ENCODE assay signal across 8 mouse cellular contexts in the genomic region with DNA sequence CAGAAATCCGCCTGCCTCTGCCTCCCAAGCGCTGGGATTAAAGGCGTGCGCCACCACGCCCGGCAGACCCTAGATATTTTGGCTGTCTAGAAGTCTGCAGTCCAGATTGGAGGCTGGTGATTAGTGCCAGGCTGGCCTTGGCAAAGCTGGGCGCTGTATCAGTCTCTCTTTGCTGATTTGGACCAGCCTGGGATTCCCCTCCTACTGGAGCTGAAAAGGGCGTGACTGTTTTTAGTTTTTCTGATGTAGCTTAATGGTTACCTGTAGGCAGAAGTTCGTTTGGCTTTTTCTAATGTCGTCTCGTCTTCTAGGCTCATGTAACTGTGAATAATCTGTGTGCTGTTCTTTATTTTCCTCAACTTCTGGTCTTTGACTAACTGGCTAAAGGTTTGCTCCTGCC. TPM values are rescaled to one million over a fixed set of nuclear protein-coding genes. Genes with fewer than 3 reads are reported as not detected.
DNase-seq lines count a peak whose midpoint lies in the region; ATAC-seq and TF ChIP-seq lines count a peak whose summit lies in the region.

No protein-coding gene starts in this region.

- no peak for DNase-seq in heart, postnatal 14 days
- DNase-seq in MEL (ENCODE audit: low read depth, low spot score): peak; percentile 60
- DNase-seq in frontal cortex, adult 2 months (ENCODE audit: extremely low spot score in 1 of 2, low spot score in 1 of 2): no peak
- no peak for DNase-seq in thymus, adult 18-20 months
- DNase-seq in spleen, postnatal 14 days (ENCODE audit: low spot score in 2 of 2): no peak

- peak overlapping the region; percentile 90; the same call in 1 of the 2 replicates for H3K9ac ChIP-seq in heart, embryonic 14.5 days (ENCODE audit: low read length)
- H3K9ac ChIP-seq in MEL (ENCODE audit: control insufficient read depth, low read depth, low read length, poor library complexity, severe bottlenecking): peak overlapping the region; percentile 87
- peak overlapping the region; percentile 88 for H3K9ac ChIP-seq in hindbrain, embryonic 12.5 days
- H3K9ac ChIP-seq in midbrain, embryonic 13.5 days (replicated peaks): peak overlapping the region; percentile 85

- H3K27ac ChIP-seq in heart, embryonic 14.5 days (replicated peaks in 1 of 2; ENCODE audit: control insufficient read depth in 1 of 2, insufficient read depth in 1 of 2, low read depth in 2 of 2, low read length in 2 of 2): peak overlapping the region in 1 of 2 experiments; percentile 85; a peak in 1 of 4 replicates
- no peak overlapping the region; the same call in 1 of the 2 replicates for H3K27ac ChIP-seq in MEL (ENCODE audit: control insufficient read depth, low read depth, low read length)
- H3K27ac ChIP-seq in hindbrain, embryonic 12.5 days: no peak overlapping the region
- H3K27ac ChIP-seq in midbrain, embryonic 13.5 days: no peak overlapping the region

- H3K4me1 ChIP-seq in heart, embryonic 14.5 days (ENCODE audit: control insufficient read depth in 2 of 2, insufficient read depth in 2 of 2, low read length in 2 of 2): peaks cover 8 to 15% of the 10 kb centered on the region in 2 experiments
- H3K4me1 ChIP-seq in MEL (ENCODE audit: control insufficient read depth in 1 of 2, insufficient read depth in 2 of 2, low read length in 2 of 2): peaks cover 18 to 52% of the 10 kb centered on the region in 2 experiments
- peaks cover 20% of the 10 kb centered on the region for H3K4me1 ChIP-seq in hindbrain, embryonic 12.5 days
- peaks cover 42% of the 10 kb centered on the region for H3K4me1 ChIP-seq in midbrain, embryonic 13.5 days (replicated peaks)

- no peak for TF ChIP-seq RAD21 in MEL (IDR thresholded peaks at IDR 0.05; ENCODE audit: low read depth, low read length)

- peaks cover 15% of the 10 kb centered on the region; the same call in 1 of the 2 replicates for H3K36me3 ChIP-seq in heart, embryonic 14.5 days (ENCODE audit: control insufficient read depth, insufficient read depth, low read length)
- peaks cover 26 to 48% of the 10 kb centered on the region in 2 experiments for H3K36me3 ChIP-seq in MEL (ENCODE audit: control insufficient read depth in 1 of 2, insufficient read depth in 2 of 2, low read length in 2 of 2)
- peaks cover 16% of the 10 kb centered on the region; the same call in 1 of the 2 replicates for H3K36me3 ChIP-seq in hindbrain, embryonic 12.5 days
- peaks cover 15% of the 10 kb centered on the region for H3K36me3 ChIP-seq in midbrain, embryonic 13.5 days

- peak overlapping the region; percentile 71 to 92 for H3K4me3 ChIP-seq in heart, embryonic 14.5 days (ENCODE audit: control insufficient read depth in 1 of 2, insufficient read depth in 1 of 2, low read depth in 1 of 2, low read length in 2 of 2)
- peak overlapping the region; percentile 65 to 83 for H3K4me3 ChIP-seq in MEL (ENCODE audit: control insufficient read depth in 1 of 2, insufficient read depth in 1 of 2, low read depth in 2 of 2, low read length in 2 of 2)
- H3K4me3 ChIP-seq in hindbrain, embryonic 12.5 days: peak overlapping the region; percentile 94
- H3K4me3 ChIP-seq in midbrain, embryonic 13.5 days (replicated peaks): peak overlapping the region; percentile 92

- ATAC-seq in heart, embryonic 14.5 days (ENCODE audit: insufficient number of reproducible peaks, insufficient read depth, low FRiP score, low read depth): no peak
- no peak for ATAC-seq in hindbrain, embryonic 12.5 days (ENCODE audit: low FRiP score)
- no peak for ATAC-seq in midbrain, embryonic 13.5 days

- peaks cover 57% of the 10 kb centered on the region for H3K79me2 ChIP-seq in MEL (ENCODE audit: control insufficient read depth, insufficient read depth, low read length, poor library complexity)

- WGBS in heart, embryonic 14.5 days: 57% methylated on average over 11 of the region's 11 CpGs
- 70% methylated on average over 11 of the region's 11 CpGs for WGBS in hindbrain, embryonic 12.5 days
- WGBS in midbrain, embryonic 13.5 days: 69% methylated on average over 11 of the region's 11 CpGs

- no peak for TF ChIP-seq POLR2A in MEL (IDR thresholded peaks at IDR 0.05; ENCODE audit: control insufficient read depth in 1 of 2, insufficient read depth in 1 of 2, low read depth in 1 of 2, low read length in 2 of 2, poor library complexity in 1 of 2)

- no peak for TF ChIP-seq CTCF in MEL (IDR thresholded peaks at IDR 0.05 in 2 of 3, conservative IDR thresholded peaks at IDR 0.05 in 1 of 3; ENCODE audit: control insufficient read depth in 1 of 3, insufficient read depth in 1 of 3, low read depth in 2 of 3, low read length in 3 of 3, poor library complexity in 1 of 3, severe bottlenecking in 1 of 3)

- no peak for TF ChIP-seq EP300 in MEL (IDR thresholded peaks at IDR 0.05; ENCODE audit: low read depth in 1 of 2, low read length in 2 of 2)

- H3K4me2 ChIP-seq in heart, embryonic 14.5 days (ENCODE audit: low read length): peak overlapping the region; percentile 79
- H3K4me2 ChIP-seq in hindbrain, embryonic 12.5 days (replicated peaks): peak overlapping the region; percentile 84
- H3K4me2 ChIP-seq in midbrain, embryonic 13.5 days (replicated peaks): peak overlapping the region; percentile 91

- intact Hi-C loops in heart, postnatal 14 days (cut with DNase I): no loop called here

- no peaks in the 10 kb centered on the region for H3K9me3 ChIP-seq in heart, embryonic 14.5 days (ENCODE audit: control insufficient read depth, low read length)
- H3K9me3 ChIP-seq in MEL (replicated peaks; ENCODE audit: insufficient read depth, low read length): no peaks in the 10 kb centered on the region
- H3K9me3 ChIP-seq in hindbrain, embryonic 12.5 days (replicated peaks): no peaks in the 10 kb centered on the region
- no peaks in the 10 kb centered on the region for H3K9me3 ChIP-seq in midbrain, embryonic 13.5 days

- H3K27me3 ChIP-seq in heart, embryonic 14.5 days (ENCODE audit: control insufficient read depth, insufficient read depth, low read length): no peaks in the 10 kb centered on the region
- H3K27me3 ChIP-seq in MEL (ENCODE audit: control insufficient read depth in 1 of 2, insufficient read depth in 2 of 2, low read length in 2 of 2): no peaks in the 10 kb centered on the region
- no peaks in the 10 kb centered on the region for H3K27me3 ChIP-seq in hindbrain, embryonic 12.5 days
- H3K27me3 ChIP-seq in midbrain, embryonic 13.5 days: no peaks in the 10 kb centered on the region

TF ChIP-seq in MEL, 35 proteins besides CTCF, POLR2A, EP300 and RAD21:
- no peak for TF ChIP-seq ZMIZ1 (IDR thresholded peaks at IDR 0.05; ENCODE audit: low read depth, low read length)

RNA-seq across cellular contexts. Expression of gene Ilf3, which starts 1.4 kb away (rescaled TPM):
- polyA plus RNA-seq in heart, embryonic 14.5 days (2014; fragmentation: Nextera tagmentation; extraction: Ambion mirVana): 103 and 109 TPM in 2 replicates
- 10 to 100 TPM; 30.6 to 31.3 TPM for total RNA-seq in heart, postnatal 14 days (2021)
- total RNA-seq in MEL (2012; rRNA removed): 210 and 235 TPM in 2 replicates
- polyA plus RNA-seq in MEL (2012; ENCODE audit: insufficient read depth in 1 of 2, insufficient read length in 2 of 2, low read depth in 1 of 2, low replicate concordance in 2 of 2, missing spikeins in 1 of 2): 100 to 1,000 TPM in 1 of 2 experiments, 10 to 100 TPM in 1; 67.4 to 519 TPM
- 283 and 294 TPM in 2 replicates for polyA plus RNA-seq in hindbrain, embryonic 12.5 days (2016; fragmentation: Nextera tagmentation; extraction: Ambion mirVana)
- 312 and 327 TPM in 2 replicates for polyA plus RNA-seq in midbrain, embryonic 13.5 days (2015; fragmentation: Nextera tagmentation; extraction: Ambion mirVana)
- 96.6 and 101 TPM in 2 replicates for polyA plus RNA-seq in frontal cortex, adult 2 months (2012; rRNA removed)

RNA-seq across cellular contexts. Expression of gene Qtrt1, which starts 42.6 kb away (rescaled TPM):
- polyA plus RNA-seq in heart, embryonic 14.5 days (2014; fragmentation: Nextera tagmentation; extraction: Ambion mirVana): 22.7 and 24.3 TPM in 2 replicates
- total RNA-seq in heart, postnatal 14 days (2021): 10 to 100 TPM in 1 of 2 experiments, 1 to 10 TPM in 1; 8.5 to 11.2 TPM
- 173 and 199 TPM in 2 replicates for total RNA-seq in MEL (2012; rRNA removed)
- 100 to 1,000 TPM in 1 of 2 experiments, not detected in 1; 244 TPM for polyA plus RNA-seq in MEL (2012; ENCODE audit: insufficient read depth in 1 of 2, insufficient read length in 2 of 2, low read depth in 1 of 2, low replicate concordance in 2 of 2, missing spikeins in 1 of 2)
- polyA plus RNA-seq in hindbrain, embryonic 12.5 days (2016; fragmentation: Nextera tagmentation; extraction: Ambion mirVana): 42.1 and 47.8 TPM in 2 replicates
- polyA plus RNA-seq in midbrain, embryonic 13.5 days (2015; fragmentation: Nextera tagmentation; extraction: Ambion mirVana): 52.3 and 53.0 TPM in 2 replicates
- polyA plus RNA-seq in frontal cortex, adult 2 months (2012; rRNA removed): 47.6 and 48.7 TPM in 2 replicates

RNA-seq across cellular contexts. Expression of gene Slc44a2, which starts 48.6 kb away (rescaled TPM):
- polyA plus RNA-seq in heart, embryonic 14.5 days (2014; fragmentation: Nextera tagmentation; extraction: Ambion mirVana): 66.4 and 67.9 TPM in 2 replicates
- 100 to 1,000 TPM; 105 to 116 TPM for total RNA-seq in heart, postnatal 14 days (2021)
- 27.3 and 30.7 TPM in 2 replicates for total RNA-seq in MEL (2012; rRNA removed)
- 100 to 1,000 TPM in 1 of 2 experiments, not detected in 1; 121 TPM for polyA plus RNA-seq in MEL (2012; ENCODE audit: insufficient read depth in 1 of 2, insufficient read length in 2 of 2, low read depth in 1 of 2, low replicate concordance in 2 of 2, missing spikeins in 1 of 2)
- polyA plus RNA-seq in hindbrain, embryonic 12.5 days (2016; fragmentation: Nextera tagmentation; extraction: Ambion mirVana): 86.8 and 93.2 TPM in 2 replicates
- polyA plus RNA-seq in midbrain, embryonic 13.5 days (2015; fragmentation: Nextera tagmentation; extraction: Ambion mirVana): 61.6 and 63.1 TPM in 2 replicates
- polyA plus RNA-seq in frontal cortex, adult 2 months (2012; rRNA removed): 60.7 and 66.5 TPM in 2 replicates

RNA-seq across cellular contexts. Expression of gene Dnm2, which starts 55.6 kb away (rescaled TPM):
- 57.1 and 58.2 TPM in 2 replicates for polyA plus RNA-seq in heart, embryonic 14.5 days (2014; fragmentation: Nextera tagmentation; extraction: Ambion mirVana)
- 10 to 100 TPM; 78.3 to 81.6 TPM for total RNA-seq in heart, postnatal 14 days (2021)
- total RNA-seq in MEL (2012; rRNA removed): 110 and 117 TPM in 2 replicates
- polyA plus RNA-seq in MEL (2012; ENCODE audit: insufficient read depth in 1 of 2, insufficient read length in 2 of 2, low read depth in 1 of 2, low replicate concordance in 2 of 2, missing spikeins in 1 of 2): 100 to 1,000 TPM; 237 to 832 TPM
- 81.0 and 83.9 TPM in 2 replicates for polyA plus RNA-seq in hindbrain, embryonic 12.5 days (2016; fragmentation: Nextera tagmentation; extraction: Ambion mirVana)
- 66.9 and 71.8 TPM in 2 replicates for polyA plus RNA-seq in midbrain, embryonic 13.5 days (2015; fragmentation: Nextera tagmentation; extraction: Ambion mirVana)
- 95.8 and 97.7 TPM in 2 replicates for polyA plus RNA-seq in frontal cortex, adult 2 months (2012; rRNA removed)

RNA-seq across cellular contexts. Expression of gene Ap1m2, which starts 56.9 kb away (rescaled TPM):
- 0.30 TPM in 1 of 2 replicates, not detected in the other for polyA plus RNA-seq in heart, embryonic 14.5 days (2014; fragmentation: Nextera tagmentation; extraction: Ambion mirVana)
- total RNA-seq in heart, postnatal 14 days (2021): under 1 TPM in 1 of 2 experiments, not detected in 1; 0.12 TPM
- total RNA-seq in MEL (2012; rRNA removed): 0.52 and 0.73 TPM in 2 replicates
- 1 to 10 TPM in 1 of 2 experiments, not detected in 1; 1.0 TPM for polyA plus RNA-seq in MEL (2012; ENCODE audit: insufficient read depth in 1 of 2, insufficient read length in 2 of 2, low read depth in 1 of 2, low replicate concordance in 2 of 2, missing spikeins in 1 of 2)
- 3.2 and 7.6 TPM in 2 replicates for polyA plus RNA-seq in hindbrain, embryonic 12.5 days (2016; fragmentation: Nextera tagmentation; extraction: Ambion mirVana)
- 0.23 and 0.34 TPM in 2 replicates for polyA plus RNA-seq in midbrain, embryonic 13.5 days (2015; fragmentation: Nextera tagmentation; extraction: Ambion mirVana)
- polyA plus RNA-seq in frontal cortex, adult 2 months (2012; rRNA removed): 0.76 and 1.6 TPM in 2 replicates
